Mouse (Mus musculus) heart, postnatal 4 days (tissue): ENCODE results near the gene Tbx10. TPM values are rescaled to one million over a fixed set of nuclear protein-coding genes. Genes with fewer than 3 reads are reported as not detected.
"Not testable (repeated sequence)": the region's sequence is repeated elsewhere in the genome, so short reads cannot be mapped to it uniquely, and the experiment has no call there.

Experiments used
- DNase-seq: peaks from one replicate; pipeline ENCODE4 v3.0.0; 2021
- total RNA-seq, 2 experiments: library from RNA; stranded (reverse); gene quantifications; 2 replicates each; pipeline ENCODE4 v1.2.3; 2021

Gene Tbx10
- total RNA-seq, 2 experiments from 2014 or later = not detected

DNA sequence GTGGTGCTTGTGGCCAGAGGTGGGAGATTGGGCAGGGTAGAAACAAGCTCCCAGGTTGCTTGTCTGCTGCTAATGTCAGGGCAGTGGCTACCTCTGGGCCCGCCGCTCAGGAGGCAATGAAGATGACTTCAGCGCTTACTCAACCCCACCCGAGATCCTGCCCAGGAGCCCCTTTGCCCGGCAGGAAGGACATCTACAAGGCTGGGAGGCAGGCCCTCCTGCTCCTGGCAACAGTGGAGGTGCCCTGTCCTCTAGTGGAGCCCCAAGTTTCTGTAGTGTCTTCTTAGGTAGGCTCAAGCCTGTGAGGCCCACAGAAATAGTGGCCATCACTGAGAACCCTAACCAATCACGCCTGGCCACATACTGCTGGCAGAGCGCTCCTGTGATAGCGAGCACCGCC is 12.5 kb downstream of the Tbx10 start:
- DNase-seq = no peak

GRCm38 (mm10) chr19:4005971-4006370 is 13.4 kb downstream of the Tbx10 start:
- DNase-seq = no peak

DNA sequence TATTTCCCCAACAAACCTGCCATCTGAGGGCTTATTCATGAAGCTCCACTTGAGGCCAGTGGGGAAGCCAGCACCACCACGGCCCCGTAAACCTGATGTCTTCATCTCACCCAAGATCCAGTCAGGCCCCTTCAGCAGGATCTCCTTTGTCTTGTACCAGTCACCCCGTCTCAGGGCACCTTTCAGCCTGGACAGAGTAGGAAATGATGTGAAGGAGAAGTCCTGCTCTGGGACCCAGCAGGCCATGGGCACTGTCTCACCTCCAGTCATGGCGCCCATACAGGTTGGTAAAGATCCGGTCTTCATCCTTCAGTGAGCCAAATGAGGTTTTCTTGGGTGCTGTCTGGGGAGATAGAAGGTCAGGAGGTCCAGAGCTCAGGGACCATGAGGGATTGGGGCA is 18.5 kb downstream of the Tbx10 start:
- no peak for DNase-seq

- peak; percentile 96 for DNase-seq
Measured at GRCm38 (mm10) chr19:4012432-4013022, 20.0 kb downstream of the Tbx10 start, which contains the start of gene Ndufv1. Gene Ndufv1, minus strand, starts transcription at chr19:4012806.

DNA sequence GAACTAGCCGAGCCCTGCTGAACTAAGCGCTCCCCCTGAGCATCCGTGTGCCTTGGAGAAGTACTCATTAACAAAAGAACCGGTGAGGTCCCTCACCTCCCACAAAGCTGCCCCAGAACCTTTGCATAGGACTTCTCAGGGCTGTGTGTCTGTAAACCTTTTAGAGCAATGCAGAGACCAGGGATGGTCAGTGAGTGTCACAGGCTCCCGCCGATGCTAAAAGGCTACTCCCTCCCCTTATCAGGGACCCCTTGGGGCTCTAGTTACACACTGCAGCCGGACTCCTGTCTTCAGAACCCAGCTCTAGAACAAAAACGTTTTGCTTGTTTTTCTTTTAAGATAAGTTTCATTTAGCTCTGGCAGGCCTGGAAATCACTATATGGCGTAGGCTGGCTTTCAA is 20.5 kb downstream of the Tbx10 start:
- no peak for DNase-seq

GRCm38 (mm10) chr19:4014802-4015201 is 22.2 kb downstream of the Tbx10 start:
- no peak for DNase-seq

GRCm38 (mm10) chr19:4015635-4016034 is 23.1 kb downstream of the Tbx10 start:
- DNase-seq = no peak

- no peak for DNase-seq
Measured at GRCm38 (mm10) chr19:4017921-4018587, 25.5 kb downstream of the Tbx10 start.

DNA sequence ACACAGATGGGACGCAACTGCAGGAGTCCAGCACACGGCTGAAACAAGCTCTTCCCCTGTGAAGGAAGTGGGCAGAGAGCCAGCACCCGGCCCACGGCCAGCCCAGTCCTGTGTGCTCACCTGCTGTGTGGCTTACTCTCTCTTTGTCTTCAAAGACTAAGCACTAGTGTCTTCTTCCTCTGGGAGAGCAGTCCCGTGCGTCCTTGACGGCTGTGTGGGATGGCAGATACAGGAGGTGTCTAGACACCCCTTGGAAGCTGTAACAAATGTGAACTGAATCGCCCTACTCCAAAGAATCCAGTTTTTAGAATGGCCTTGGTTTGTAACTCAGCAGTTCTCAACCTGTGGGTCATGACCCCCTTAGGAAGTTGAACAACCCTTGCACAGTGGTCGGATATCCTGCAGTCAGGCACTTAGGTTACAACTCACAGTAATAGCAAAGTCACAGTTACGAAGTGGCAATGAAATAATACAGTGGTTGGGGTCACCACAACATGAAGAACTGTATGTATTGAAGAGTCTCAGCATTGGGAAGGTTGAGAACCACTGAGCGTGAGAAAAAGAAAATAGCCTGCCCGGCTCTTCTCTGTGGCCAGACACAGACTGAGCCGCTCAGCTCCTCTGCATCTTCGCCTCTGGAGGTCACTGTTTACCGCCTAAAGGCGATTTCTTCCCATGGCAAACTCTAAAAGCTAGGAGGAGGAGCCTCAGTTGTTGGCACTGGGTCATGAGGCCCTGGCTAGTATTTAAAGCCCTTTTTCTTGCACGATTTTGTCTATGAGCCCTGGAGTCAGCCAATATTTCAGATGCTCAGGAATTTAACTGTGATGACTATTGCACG is 26.4 kb downstream of the Tbx10 start:
- DNase-seq = peak; percentile 90

GRCm38 (mm10) chr19:4023185-4023584 is 30.6 kb downstream of the Tbx10 start:
- no peak for DNase-seq

DNA sequence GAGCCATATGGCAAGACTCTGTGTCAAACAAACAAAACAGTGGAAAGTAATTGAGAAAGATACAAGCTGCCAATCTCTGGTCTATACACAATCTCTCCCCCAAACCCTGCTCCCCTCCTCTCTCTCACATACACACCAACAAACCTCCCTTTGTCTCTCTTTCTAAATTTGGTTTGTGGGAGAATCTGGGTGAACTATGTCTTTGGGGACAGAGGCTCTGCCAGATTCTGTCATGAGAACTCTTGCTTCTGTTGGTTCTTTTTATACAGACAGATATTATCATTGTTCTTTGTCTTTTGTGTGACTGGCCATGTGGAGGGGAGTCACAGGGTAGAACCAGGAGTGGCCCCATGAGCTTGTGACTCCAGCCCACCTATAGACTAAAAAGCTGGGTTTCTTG is 35.0 kb downstream of the Tbx10 start:
- DNase-seq = no peak

- DNase-seq = no peak
Measured at GRCm38 (mm10) chr19:4032668-4033067, 40.1 kb downstream of the Tbx10 start.

GRCm38 (mm10) chr19:4033298-4033697 is 40.7 kb downstream of the Tbx10 start:
- no peak for DNase-seq

GRCm38 (mm10) chr19:4033742-4034141 is 41.2 kb downstream of the Tbx10 start:
- DNase-seq = no peak

DNA sequence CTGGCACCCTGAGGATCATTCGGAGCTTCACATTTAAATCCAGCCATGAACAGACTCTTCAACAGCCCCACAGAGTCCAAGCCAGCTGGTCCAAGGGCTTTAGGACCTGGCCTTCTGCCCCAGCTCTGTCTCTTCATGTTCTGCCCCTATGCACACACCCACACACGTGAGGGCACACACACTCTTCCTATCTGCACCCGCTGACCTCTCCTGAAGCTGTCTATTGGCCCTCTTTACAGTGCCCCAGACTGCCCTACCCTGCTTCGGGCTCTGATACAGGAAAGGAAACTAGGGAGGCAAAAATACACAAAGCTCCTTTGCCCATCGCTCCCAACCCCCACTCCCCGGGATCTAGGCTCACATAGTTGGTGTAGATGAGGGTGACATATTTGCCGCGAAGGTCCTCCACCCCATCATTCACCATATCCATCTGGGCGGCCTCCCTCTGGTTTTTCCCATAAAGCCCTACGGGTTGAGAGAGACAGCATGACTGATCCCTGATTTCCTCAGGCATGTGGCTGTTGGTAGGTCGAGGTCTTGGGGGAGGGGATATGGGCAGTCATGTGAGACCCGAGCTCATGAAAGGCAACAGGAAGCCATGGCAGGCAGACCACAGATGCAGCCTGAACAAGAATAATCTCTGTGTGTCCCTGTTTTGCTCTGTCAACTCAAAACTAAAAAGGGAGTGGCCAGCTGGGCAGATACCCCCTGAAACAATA is 43.9 kb downstream of the Tbx10 start:
- no peak for DNase-seq

DNA sequence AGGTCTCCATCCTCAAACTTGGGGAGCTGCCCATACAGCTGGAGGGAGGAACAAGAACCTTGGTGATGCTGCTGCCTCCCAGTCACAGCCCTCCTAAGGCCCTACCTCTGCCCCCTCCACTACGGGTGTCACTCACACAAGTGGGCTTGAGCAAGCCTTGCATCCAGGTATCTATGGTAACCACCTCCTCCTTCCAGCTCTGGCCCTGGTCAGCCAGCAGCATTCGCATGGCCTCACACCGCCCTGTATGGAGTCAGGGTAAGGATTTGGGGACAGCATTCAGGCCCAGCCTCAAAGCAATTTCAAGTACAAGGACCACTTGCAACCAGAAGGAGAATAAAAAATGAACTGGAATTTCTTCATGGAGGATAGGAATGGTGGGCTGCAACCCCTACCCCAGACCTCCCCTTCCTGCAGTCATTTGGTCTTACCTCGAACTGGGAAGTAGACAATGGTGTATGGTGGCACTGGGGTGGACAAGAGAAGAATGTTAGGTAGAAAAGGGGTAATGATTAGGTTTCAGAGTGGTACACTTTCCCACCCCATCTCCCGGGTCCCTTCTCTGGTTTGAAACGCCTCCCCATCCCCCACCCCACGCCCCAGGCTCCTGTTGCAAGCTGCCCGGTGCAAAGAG is 44.7 kb downstream of the Tbx10 start:
- not testable (repeated sequence) for DNase-seq

- peak; percentile 91 for DNase-seq
Measured at GRCm38 (mm10) chr19:4037788-4038232, 45.3 kb downstream of the Tbx10 start, which contains the start of gene Gstp1. Gene Gstp1, minus strand, starts transcription at chr19:4037985.

DNA sequence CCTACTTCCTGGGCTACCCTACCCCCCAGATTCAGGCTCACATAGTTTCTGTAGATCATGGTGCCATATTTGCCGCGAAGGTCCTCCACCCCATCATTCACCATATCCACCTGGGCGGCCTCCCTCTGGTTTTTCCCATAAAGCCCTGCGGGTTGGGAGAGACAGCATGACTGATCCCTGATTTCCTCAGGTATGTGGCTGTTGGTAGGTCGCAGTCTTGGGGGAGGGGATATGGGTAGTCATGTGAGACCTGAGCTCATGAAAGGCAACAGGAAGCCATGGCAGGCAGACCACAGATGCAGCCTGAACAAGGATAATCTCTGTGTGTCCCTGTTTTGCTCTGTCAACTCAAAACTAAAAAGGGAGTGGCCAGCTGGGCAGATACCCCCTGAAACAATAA is 48.4 kb downstream of the Tbx10 start:
- DNase-seq = not testable (repeated sequence)

DNA sequence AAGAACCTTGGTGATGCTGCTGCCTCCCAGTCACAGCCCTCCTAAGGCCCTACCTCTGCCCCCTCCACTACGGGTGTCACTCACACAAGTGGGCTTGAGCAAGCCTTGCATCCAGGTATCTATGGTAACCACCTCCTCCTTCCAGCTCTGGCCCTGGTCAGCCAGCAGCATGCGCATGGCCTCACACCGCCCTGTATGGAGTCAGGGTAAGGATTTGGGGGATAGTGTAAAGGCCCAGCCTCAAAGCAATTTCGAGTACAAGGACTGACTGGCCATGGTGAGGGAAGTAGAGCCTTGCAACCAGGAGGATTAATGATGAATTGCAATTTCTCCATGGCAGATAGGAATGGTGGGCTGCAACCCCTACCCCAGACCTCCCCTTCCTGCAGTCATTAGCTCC is 48.9 kb downstream of the Tbx10 start:
- not testable (repeated sequence) for DNase-seq

- peak; percentile 60 for DNase-seq
Measured at GRCm38 (mm10) chr19:4042124-4042523, 49.6 kb downstream of the Tbx10 start.

DNA sequence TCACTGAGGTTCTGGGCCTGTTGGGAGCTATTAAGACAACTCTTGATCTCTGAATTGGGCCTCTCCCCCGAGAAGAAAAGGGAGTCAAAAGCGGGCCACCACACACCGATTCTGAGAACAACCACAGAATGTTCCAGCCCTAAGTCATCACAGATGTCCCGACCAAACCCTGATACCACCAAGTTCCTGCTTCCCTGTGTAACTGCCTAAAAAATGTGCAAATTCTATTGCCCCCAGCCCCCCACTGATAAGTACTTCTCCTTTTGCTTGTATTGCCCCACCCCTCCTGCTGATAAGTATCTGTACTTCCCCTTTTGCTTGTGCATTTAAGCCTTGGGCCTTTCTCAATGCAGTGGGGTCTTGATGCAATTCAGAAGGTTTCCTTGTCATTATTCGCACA is 51.6 kb downstream of the Tbx10 start:
- DNase-seq = not testable (repeated sequence)
